Mouse (Mus musculus): ENCODE measurements around the gene S1pr5. TPM values are rescaled to one million over a fixed set of nuclear protein-coding genes. Genes with fewer than 3 reads are reported as not detected.
"Not testable (repeated sequence)": the region's sequence is repeated elsewhere in the genome, so short reads cannot be mapped to it uniquely, and the experiment has no call there.

Gene S1pr5
- polyA plus RNA-seq, 1 experiment from 2014 or later = 0.48 TPM

GRCm38 (mm10) chr9:21265000-21265561 is 16.8 kb upstream of the S1pr5 start, which contains the start of gene Atg4d:
Atg4d (plus strand) TSS chr9:21265293.
- WGBS = under 1% methylated on average over 47 of the region's 49 CpGs
- H3K4me3 ChIP-seq (ENCODE audit: low read depth, low read length) = peak within 1 kb of the TSS; percentile 94
- peak; percentile 99 for ATAC-seq (ENCODE audit: insufficient number of reproducible peaks, insufficient read depth, low FRiP score, low read depth)
- peaks cover 23% of the 10 kb centered on the region for H3K36me3 ChIP-seq (ENCODE audit: control insufficient read depth, insufficient read depth, low read length)
- no peaks in the 10 kb centered on the region for H3K9me3 ChIP-seq (ENCODE audit: control insufficient read depth, low read depth, low read length)
- H3K9ac ChIP-seq (replicated peaks; ENCODE audit: low read depth, low read length) = peak within 1 kb of the TSS; percentile 86
- H3K4me2 ChIP-seq (replicated peaks; ENCODE audit: low read depth, low read length) = peak within 1 kb of the TSS; percentile 65
- peaks cover 13% of the 10 kb centered on the region for H3K4me1 ChIP-seq (ENCODE audit: control insufficient read depth, insufficient read depth, low read length)
- H3K27ac ChIP-seq (ENCODE audit: low read length) = peak within 1 kb of the TSS; percentile 84
- H3K27me3 ChIP-seq (ENCODE audit: control insufficient read depth, insufficient read depth, low read length) = no peaks in the 10 kb centered on the region

- Histone ChIP-seq H3K4me1 (ENCODE audit: control insufficient read depth, insufficient read depth, low read length) (peaks cover 13% of the 10 kb centered on the region), H3K4me3 (ENCODE audit: low read depth, low read length) (peak overlapping the region; percentile 94), H3K27ac (ENCODE audit: low read length) (peak overlapping the region; percentile 84), H3K4me2 (replicated peaks; ENCODE audit: low read depth, low read length) (peak overlapping the region; percentile 65), H3K27me3 (ENCODE audit: control insufficient read depth, insufficient read depth, low read length) (no peaks in the 10 kb centered on the region), H3K36me3 (ENCODE audit: control insufficient read depth, insufficient read depth, low read length) (peaks cover 18% of the 10 kb centered on the region), H3K9me3 (ENCODE audit: control insufficient read depth, low read depth, low read length) (no peaks in the 10 kb centered on the region), H3K9ac (replicated peaks; ENCODE audit: low read depth, low read length) (0 out of 2 replicates have a peak overlapping the region, but pooled peaks have one; percentile 86)
- ATAC-seq (ENCODE audit: insufficient number of reproducible peaks, insufficient read depth, low FRiP score, low read depth) = peak; percentile 20; the same call in 1 of the 2 replicates
- WGBS = 17% methylated on average over 17 of the region's 17 CpGs
These were observed 16.2 kb upstream of the S1pr5 start for GRCm38 (mm10) chr9:21264272-21264999.

GRCm38 (mm10) chr9:21261831-21262230 is 13.6 kb upstream of the S1pr5 start:
- no peak for ATAC-seq (ENCODE audit: insufficient number of reproducible peaks, insufficient read depth, low FRiP score, low read depth)
- peaks cover under 1% of the 10 kb centered on the region; the same call in 1 of the 2 replicates for H3K36me3 ChIP-seq (ENCODE audit: control insufficient read depth, insufficient read depth, low read length)
- H3K27ac ChIP-seq (ENCODE audit: low read length) = no peak overlapping the region
- H3K9me3 ChIP-seq (ENCODE audit: control insufficient read depth, low read depth, low read length) = no peaks in the 10 kb centered on the region
- H3K27me3 ChIP-seq (ENCODE audit: control insufficient read depth, insufficient read depth, low read length) = no peaks in the 10 kb centered on the region
- no peak overlapping the region for H3K4me2 ChIP-seq (replicated peaks; ENCODE audit: low read depth, low read length)
- peaks cover 13% of the 10 kb centered on the region for H3K4me1 ChIP-seq (ENCODE audit: control insufficient read depth, insufficient read depth, low read length)
- 56% methylated on average over 2 of the region's 2 CpGs for WGBS
- H3K4me3 ChIP-seq (ENCODE audit: low read depth, low read length) = no peak overlapping the region
- H3K9ac ChIP-seq (replicated peaks; ENCODE audit: low read depth, low read length) = no peak overlapping the region

- H3K9ac ChIP-seq (replicated peaks; ENCODE audit: low read depth, low read length) = no peak overlapping the region
- H3K4me3 ChIP-seq (ENCODE audit: low read depth, low read length) = no peak overlapping the region
- no peaks in the 10 kb centered on the region for H3K27me3 ChIP-seq (ENCODE audit: control insufficient read depth, insufficient read depth, low read length)
- no peaks in the 10 kb centered on the region for H3K36me3 ChIP-seq (ENCODE audit: control insufficient read depth, insufficient read depth, low read length)
- no peak for ATAC-seq (ENCODE audit: insufficient number of reproducible peaks, insufficient read depth, low FRiP score, low read depth)
- no peak overlapping the region for H3K4me2 ChIP-seq (replicated peaks; ENCODE audit: low read depth, low read length)
- H3K27ac ChIP-seq (ENCODE audit: low read length) = no peak overlapping the region
- 82% methylated on average over 6 of the region's 6 CpGs for WGBS
- peaks cover 6% of the 10 kb centered on the region; the same call in 1 of the 2 replicates for H3K4me1 ChIP-seq (ENCODE audit: control insufficient read depth, insufficient read depth, low read length)
- no peaks in the 10 kb centered on the region for H3K9me3 ChIP-seq (ENCODE audit: control insufficient read depth, low read depth, low read length)
These were observed 12.3 kb upstream of the S1pr5 start for GRCm38 (mm10) chr9:21260491-21261040.

- H3K9me3 ChIP-seq (ENCODE audit: control insufficient read depth, low read depth, low read length); ATAC-seq (ENCODE audit: insufficient number of reproducible peaks, insufficient read depth, low FRiP score, low read depth); H3K4me2 ChIP-seq (replicated peaks; ENCODE audit: low read depth, low read length); H3K27ac ChIP-seq (ENCODE audit: low read length); H3K27me3 ChIP-seq (ENCODE audit: control insufficient read depth, insufficient read depth, low read length); H3K36me3 ChIP-seq (ENCODE audit: control insufficient read depth, insufficient read depth, low read length); H3K9ac ChIP-seq (replicated peaks; ENCODE audit: low read depth, low read length); H3K4me3 ChIP-seq (ENCODE audit: low read depth, low read length); H3K4me1 ChIP-seq (ENCODE audit: control insufficient read depth, insufficient read depth, low read length): not testable (repeated sequence)
- 76% methylated on average over 4 of the region's 4 CpGs for WGBS
These were observed 8.1 kb upstream of the S1pr5 start for GRCm38 (mm10) chr9:21256349-21256748.

- Histone ChIP-seq H3K36me3 (ENCODE audit: control insufficient read depth, insufficient read depth, low read length) (no peaks in the 10 kb centered on the region), H3K9ac (replicated peaks; ENCODE audit: low read depth, low read length) (no peak overlapping the region), H3K4me3 (ENCODE audit: low read depth, low read length) (no peak overlapping the region), H3K27me3 (ENCODE audit: control insufficient read depth, insufficient read depth, low read length) (peaks cover 5% of the 10 kb centered on the region), H3K4me2 (replicated peaks; ENCODE audit: low read depth, low read length) (no peak overlapping the region), H3K9me3 (ENCODE audit: control insufficient read depth, low read depth, low read length) (no peaks in the 10 kb centered on the region), H3K27ac (ENCODE audit: low read length) (no peak overlapping the region), H3K4me1 (ENCODE audit: control insufficient read depth, insufficient read depth, low read length) (0 out of 2 replicates have a peak, but pooled peaks cover 2% of the 10 kb centered on the region)
- ATAC-seq (ENCODE audit: insufficient number of reproducible peaks, insufficient read depth, low FRiP score, low read depth) = no peak
These were observed 6.4 kb upstream of the S1pr5 start for GRCm38 (mm10) chr9:21254690-21255089.

GRCm38 (mm10) chr9:21251116-21251735 is 3.0 kb upstream of the S1pr5 start:
- Histone ChIP-seq H3K27ac (ENCODE audit: low read length) (peak overlapping the region; percentile 58), H3K27me3 (ENCODE audit: control insufficient read depth, insufficient read depth, low read length) (peaks cover 28% of the 10 kb centered on the region)

GRCm38 (mm10) chr9:21250509-21250908 is 2.3 kb upstream of the S1pr5 start:
- Histone ChIP-seq H3K36me3 (ENCODE audit: control insufficient read depth, insufficient read depth, low read length) (no peaks in the 10 kb centered on the region), H3K9ac (replicated peaks; ENCODE audit: low read depth, low read length) (no peak overlapping the region), H3K4me3 (ENCODE audit: low read depth, low read length) (no peak overlapping the region), H3K4me2 (replicated peaks; ENCODE audit: low read depth, low read length) (no peak overlapping the region), H3K9me3 (ENCODE audit: control insufficient read depth, low read depth, low read length) (no peaks in the 10 kb centered on the region), H3K4me1 (ENCODE audit: control insufficient read depth, insufficient read depth, low read length) (0 out of 2 replicates have a peak, but pooled peaks cover 8% of the 10 kb centered on the region), H3K27me3 (ENCODE audit: control insufficient read depth, insufficient read depth, low read length) (peaks cover 35% of the 10 kb centered on the region), H3K27ac (ENCODE audit: low read length) (peak overlapping the region; percentile 58; the same call in 1 of the 2 replicates)
- WGBS = 46% methylated on average over 2 of the region's 2 CpGs
- ATAC-seq (ENCODE audit: insufficient number of reproducible peaks, insufficient read depth, low FRiP score, low read depth) = no peak

More at GRCm38 (mm10) chr9:21251116-21251735, 3.0 kb upstream of the S1pr5 start:
- Histone ChIP-seq H3K9ac (replicated peaks; ENCODE audit: low read depth, low read length) (no peak overlapping the region), H3K36me3 (ENCODE audit: control insufficient read depth, insufficient read depth, low read length) (no peaks in the 10 kb centered on the region), H3K4me2 (replicated peaks; ENCODE audit: low read depth, low read length) (no peak overlapping the region), H3K9me3 (ENCODE audit: control insufficient read depth, low read depth, low read length) (no peaks in the 10 kb centered on the region), H3K4me1 (ENCODE audit: control insufficient read depth, insufficient read depth, low read length) (0 out of 2 replicates have a peak, but pooled peaks cover 8% of the 10 kb centered on the region), H3K4me3 (ENCODE audit: low read depth, low read length) (no peak overlapping the region)
- WGBS = 51% methylated on average over 13 of the region's 13 CpGs
- peak; percentile 30; the same call in 1 of the 2 replicates for ATAC-seq (ENCODE audit: insufficient number of reproducible peaks, insufficient read depth, low FRiP score, low read depth)
